Mouse (Mus musculus): ENCODE measurements around the gene Rad17. TPM values are rescaled to one million over a fixed set of nuclear protein-coding genes. Genes with fewer than 3 reads are reported as not detected.

Gene Rad17
- polyA plus RNA-seq, 1 experiment from 2014 or later: 22.9 TPM

DNA sequence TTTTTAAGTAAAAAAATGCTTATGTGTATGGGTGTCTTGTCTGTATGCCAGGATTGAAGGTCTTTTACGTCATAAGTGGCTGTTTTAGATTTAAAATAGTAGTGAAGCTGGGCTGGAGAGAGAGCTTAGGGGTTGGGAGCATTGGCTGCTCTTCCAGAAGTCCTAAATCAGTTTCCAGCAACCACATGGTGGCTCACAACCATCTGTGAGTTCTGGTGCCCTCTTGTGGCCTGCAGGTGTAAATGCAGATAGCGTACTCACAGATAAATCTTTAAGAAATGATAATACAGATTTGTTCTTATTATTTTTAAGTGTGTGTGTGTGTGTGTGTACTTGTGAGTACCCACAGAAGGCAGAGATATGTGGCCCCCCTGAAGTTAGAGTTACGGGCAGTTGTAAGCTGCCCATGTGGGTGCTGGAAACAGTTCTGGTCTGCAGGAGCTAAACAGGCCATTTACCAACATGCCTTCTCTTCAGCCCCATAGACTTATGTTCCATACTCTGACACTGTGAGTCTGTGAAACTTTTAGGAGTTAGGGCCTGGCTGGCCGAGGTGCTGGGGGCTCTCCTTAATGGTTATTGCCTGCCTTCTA is 9.1 kb upstream of the Rad17 start:
- Histone ChIP-seq H3K4me1 (no peaks in the 10 kb centered on the region), H3K27me3 (replicated peaks) (no peaks in the 10 kb centered on the region), H3K4me3 (no peak overlapping the region), H3K4me2 (no peak overlapping the region), H3K27ac (replicated peaks) (no peak overlapping the region), H3K36me3 (peaks cover 34% of the 10 kb centered on the region), H3K9ac (no peak overlapping the region), H3K9me3 (no peaks in the 10 kb centered on the region)
- ATAC-seq (ENCODE audit: extremely low read depth, insufficient number of reproducible peaks, low FRiP score, low TSS enrichment): no peak
- 38% methylated on average over 4 of the region's 4 CpGs for WGBS

DNA sequence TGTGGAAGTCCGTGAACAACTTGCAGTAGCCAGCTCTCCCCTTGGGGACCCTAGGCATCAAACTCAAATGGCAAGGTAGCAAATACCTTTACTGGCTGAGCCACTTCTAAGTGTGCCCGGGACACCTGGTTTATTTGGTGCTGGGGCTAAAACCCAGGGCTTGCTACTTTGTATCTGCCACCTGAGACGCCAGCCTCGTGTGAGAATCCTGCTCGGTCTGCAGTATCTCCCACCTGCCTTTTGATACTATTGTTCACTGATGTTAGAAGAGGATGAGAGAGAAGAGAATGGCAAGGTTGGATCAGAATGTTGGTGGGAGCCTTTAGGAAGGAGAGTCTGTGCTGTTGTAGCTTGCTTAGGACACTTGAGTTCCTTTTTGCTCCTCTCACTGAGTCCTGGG is 7.2 kb upstream of the Rad17 start:
- WGBS: 84% methylated on average over 5 of the region's 5 CpGs
- Histone ChIP-seq H3K4me1 (no peaks in the 10 kb centered on the region), H3K27ac (replicated peaks) (no peak overlapping the region), H3K4me3 (no peak overlapping the region), H3K9ac (no peak overlapping the region), H3K4me2 (no peak overlapping the region), H3K27me3 (replicated peaks) (no peaks in the 10 kb centered on the region), H3K9me3 (no peaks in the 10 kb centered on the region), H3K36me3 (peaks cover 32% of the 10 kb centered on the region)
- ATAC-seq (ENCODE audit: extremely low read depth, insufficient number of reproducible peaks, low FRiP score, low TSS enrichment): no peak

DNA sequence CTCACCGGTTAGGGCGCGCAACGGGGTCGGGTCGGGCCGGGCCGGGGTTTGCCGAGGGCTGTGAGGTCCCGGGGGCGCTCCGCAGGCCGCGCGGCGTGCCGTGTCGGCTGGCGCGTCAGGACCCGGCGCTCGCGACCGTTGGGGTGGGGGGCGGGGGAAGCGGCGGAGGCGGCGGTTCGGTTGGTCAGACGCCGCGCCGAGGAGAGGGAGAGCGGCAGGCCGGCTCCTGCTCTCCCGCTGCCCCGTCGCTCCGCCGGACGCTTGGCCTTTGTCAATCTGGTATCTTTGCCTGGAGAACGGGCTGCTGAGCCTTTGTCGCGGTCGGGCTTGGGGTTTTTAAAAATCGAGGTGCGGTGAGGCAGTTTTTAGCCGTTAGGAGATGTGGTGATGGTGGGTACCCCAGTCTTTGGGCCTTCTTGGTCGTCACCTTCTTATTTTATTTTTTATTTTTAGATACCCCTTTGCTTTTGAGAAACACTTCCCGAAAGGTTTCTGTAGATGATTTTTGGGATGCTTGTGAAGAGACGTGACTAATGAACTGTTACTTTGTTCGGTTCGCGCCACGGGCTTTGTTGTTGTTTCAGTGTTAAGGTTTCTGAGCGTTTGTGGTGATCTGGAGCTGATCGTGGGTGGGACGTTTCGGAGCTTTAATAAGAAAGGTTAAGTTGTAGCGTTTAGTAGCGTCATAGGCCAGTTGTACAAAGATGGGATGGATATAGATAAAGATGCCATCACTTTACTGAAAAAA is 762 bp upstream of the Rad17 start, which contains the start of gene Taf9:
Gene Taf9 (plus strand): TSS at position 141 of the 748 bp plus-strand sequence.
- no peaks in the 10 kb centered on the region for H3K9me3 ChIP-seq
- WGBS: under 1% methylated on average over 56 of the region's 63 CpGs
- no peaks in the 10 kb centered on the region for H3K27me3 ChIP-seq (replicated peaks)
- peaks cover 11% of the 10 kb centered on the region for H3K4me1 ChIP-seq
- H3K9ac ChIP-seq: peak within 1 kb of the TSS; percentile 96
- H3K27ac ChIP-seq (replicated peaks): peak within 1 kb of the TSS; percentile 94
- peak within 1 kb of the TSS; percentile 85 for H3K4me3 ChIP-seq
- peak; percentile 70; the same call in 1 of the 2 replicates for ATAC-seq (ENCODE audit: extremely low read depth, insufficient number of reproducible peaks, low FRiP score, low TSS enrichment)
- H3K36me3 ChIP-seq: peaks cover 34% of the 10 kb centered on the region
- H3K4me2 ChIP-seq: peak within 1 kb of the TSS; percentile 95

DNA sequence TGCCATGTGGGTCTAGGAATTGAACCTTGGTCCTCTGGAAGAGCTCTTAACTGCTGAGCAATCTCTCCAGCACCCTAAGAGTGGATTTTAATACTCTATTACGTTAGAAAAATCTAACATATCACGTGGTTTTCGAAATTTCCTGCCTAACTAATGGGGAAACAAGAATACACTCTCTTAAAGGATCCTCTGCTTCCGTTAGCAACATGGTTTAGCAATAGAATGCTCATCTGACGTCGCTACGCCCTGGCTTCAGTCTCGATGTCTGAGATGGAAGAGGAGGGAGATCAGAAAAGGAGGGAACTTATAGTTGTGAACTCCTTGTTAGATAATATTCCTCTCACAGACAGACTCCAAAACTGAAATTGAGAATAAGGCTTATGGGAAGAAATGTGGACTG is 2.6 kb downstream of the Rad17 start:
- no peak for ATAC-seq (ENCODE audit: extremely low read depth, insufficient number of reproducible peaks, low FRiP score, low TSS enrichment)
- WGBS: 88% methylated on average over 8 of the region's 8 CpGs
- no peak overlapping the region for H3K9ac ChIP-seq
- peaks cover 51% of the 10 kb centered on the region for H3K36me3 ChIP-seq
- H3K4me1 ChIP-seq: peaks cover 11% of the 10 kb centered on the region
- no peak overlapping the region for H3K4me3 ChIP-seq
- no peaks in the 10 kb centered on the region for H3K27me3 ChIP-seq (replicated peaks)
- H3K9me3 ChIP-seq: no peaks in the 10 kb centered on the region
- no peak overlapping the region for H3K4me2 ChIP-seq
- H3K27ac ChIP-seq (replicated peaks): no peak overlapping the region

DNA sequence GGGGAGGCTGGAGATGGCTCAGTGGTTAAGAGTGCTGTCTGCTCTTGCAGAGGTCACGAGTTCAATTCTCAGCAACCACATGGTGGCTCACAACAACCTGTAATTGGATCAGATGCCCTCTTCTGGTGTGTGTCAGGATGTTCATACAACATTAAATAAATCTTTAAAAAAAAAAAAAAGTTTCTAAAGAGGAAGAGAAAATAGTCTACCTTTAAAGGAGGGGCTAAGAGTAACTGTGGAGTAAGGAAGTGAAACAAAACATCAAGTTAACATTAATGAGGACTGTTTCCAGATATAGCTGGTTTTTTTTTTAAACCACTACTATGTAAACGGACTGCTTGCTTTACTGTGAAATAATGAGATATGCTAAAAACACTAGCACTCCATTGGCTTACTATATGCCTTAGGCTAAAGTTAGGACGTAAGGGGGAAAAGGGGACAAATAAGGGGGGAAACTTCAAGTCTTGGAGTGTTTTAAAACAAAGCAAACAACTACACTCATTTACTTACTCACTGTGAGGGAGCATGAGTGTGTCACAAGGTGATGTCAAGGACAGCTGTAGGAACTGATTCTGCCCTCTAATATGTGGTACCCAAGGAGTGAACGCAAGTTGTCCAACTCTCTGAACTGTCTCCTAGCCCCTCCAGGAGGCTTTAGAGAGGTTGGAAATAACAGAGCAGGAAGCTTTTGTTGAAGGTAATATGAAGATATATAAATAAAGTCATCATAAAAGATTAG is 8.2 kb downstream of the Rad17 start:
- WGBS: 89% methylated on average over 4 of the region's 4 CpGs
- Histone ChIP-seq H3K9ac (no peak overlapping the region), H3K4me1 (no peaks in the 10 kb centered on the region), H3K36me3 (peaks cover 97% of the 10 kb centered on the region), H3K4me3 (no peak overlapping the region), H3K4me2 (no peak overlapping the region), H3K27ac (replicated peaks) (no peak overlapping the region), H3K9me3 (no peaks in the 10 kb centered on the region), H3K27me3 (replicated peaks) (no peaks in the 10 kb centered on the region)
- ATAC-seq (ENCODE audit: extremely low read depth, insufficient number of reproducible peaks, low FRiP score, low TSS enrichment): no peak

DNA sequence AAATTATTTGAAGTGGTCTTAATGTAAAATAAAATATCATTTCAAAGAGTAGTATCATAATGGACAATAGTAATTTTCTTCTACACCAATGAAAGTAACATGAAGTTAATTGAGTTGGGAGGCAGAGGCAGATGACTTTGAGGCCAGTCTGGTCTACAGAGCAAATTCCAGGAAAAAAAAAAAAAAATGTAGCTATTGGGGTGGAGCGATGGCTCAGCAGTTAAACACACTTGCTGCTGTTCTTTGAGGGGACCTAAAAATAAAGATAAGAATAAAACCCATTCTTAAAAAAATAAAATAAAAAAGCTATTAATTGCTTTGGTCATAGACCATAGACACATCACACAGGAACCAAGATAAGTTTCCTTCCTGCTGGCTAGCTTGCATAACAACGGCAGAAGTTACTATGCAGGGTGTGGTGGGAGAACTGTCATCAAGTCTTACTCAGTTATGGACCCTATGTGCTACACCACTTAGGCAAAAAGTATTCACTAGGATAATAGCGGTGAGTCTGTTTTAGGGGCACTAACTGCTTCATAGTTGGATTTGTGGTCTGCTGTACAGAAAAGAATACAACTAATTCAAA is 16.7 kb downstream of the Rad17 start:
- no peak overlapping the region for H3K9ac ChIP-seq
- no peak for ATAC-seq (ENCODE audit: extremely low read depth, insufficient number of reproducible peaks, low FRiP score, low TSS enrichment)
- no peaks in the 10 kb centered on the region for H3K27me3 ChIP-seq (replicated peaks)
- H3K9me3 ChIP-seq: no peaks in the 10 kb centered on the region
- no peaks in the 10 kb centered on the region for H3K4me1 ChIP-seq
- no peak overlapping the region for H3K4me3 ChIP-seq
- 72% methylated on average over 3 of the region's 3 CpGs for WGBS
- H3K4me2 ChIP-seq: no peak overlapping the region
- no peak overlapping the region for H3K27ac ChIP-seq (replicated peaks)
- H3K36me3 ChIP-seq: peaks cover 84% of the 10 kb centered on the region

DNA sequence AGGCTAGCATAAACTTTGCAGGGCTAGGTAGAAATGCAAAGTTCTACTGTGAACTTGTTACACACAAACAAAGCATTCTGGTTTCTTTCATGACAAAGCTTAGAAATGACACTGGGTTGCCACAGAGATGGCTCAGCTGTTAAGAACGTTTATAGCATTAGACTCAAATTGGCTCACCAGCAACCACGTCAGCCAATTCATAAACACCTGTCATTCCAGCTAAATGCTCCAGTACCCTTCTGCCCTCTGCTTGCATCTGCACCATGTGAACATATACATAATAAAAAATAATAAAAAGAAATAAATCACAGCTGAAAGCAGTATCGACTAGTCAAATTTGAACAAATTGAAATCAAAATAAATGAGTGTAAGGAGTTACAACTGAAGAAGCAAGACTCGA is 28.6 kb downstream of the Rad17 start:
- H3K4me2 ChIP-seq: no peak overlapping the region
- WGBS: 86% methylated on average over 4 of the region's 4 CpGs
- peaks cover 85% of the 10 kb centered on the region for H3K36me3 ChIP-seq
- H3K9me3 ChIP-seq: no peaks in the 10 kb centered on the region
- H3K4me1 ChIP-seq: no peaks in the 10 kb centered on the region
- H3K27ac ChIP-seq (replicated peaks): no peak overlapping the region
- no peak overlapping the region for H3K4me3 ChIP-seq
- no peak for ATAC-seq (ENCODE audit: extremely low read depth, insufficient number of reproducible peaks, low FRiP score, low TSS enrichment)
- peaks cover 6% of the 10 kb centered on the region; the same call in 1 of the 2 replicates for H3K27me3 ChIP-seq (replicated peaks)
- H3K9ac ChIP-seq: no peak overlapping the region

DNA sequence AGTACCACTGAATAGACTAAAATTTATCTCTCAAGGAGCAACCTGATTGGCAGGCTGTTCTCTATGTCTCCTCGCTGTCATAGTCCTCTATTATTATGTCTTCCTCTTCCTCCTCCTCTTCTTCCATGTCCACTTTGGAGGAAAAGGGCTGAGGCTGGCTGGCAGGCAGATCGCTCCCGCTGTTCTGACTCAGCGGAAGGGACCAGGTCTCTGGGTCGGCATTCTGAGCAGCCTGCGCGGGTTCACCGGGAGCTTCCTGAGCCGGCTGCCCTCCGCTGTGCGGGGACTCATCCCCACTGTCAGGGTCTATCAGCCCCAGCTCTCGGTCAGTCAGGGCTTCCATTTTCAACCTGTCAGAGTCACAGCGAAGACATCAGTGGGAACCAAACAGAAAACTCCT is 33.3 kb downstream of the Rad17 start:
- H3K9ac ChIP-seq: no peak overlapping the region
- no peak overlapping the region for H3K4me2 ChIP-seq
- H3K36me3 ChIP-seq: peaks cover 47% of the 10 kb centered on the region
- no peak overlapping the region for H3K27ac ChIP-seq (replicated peaks)
- no peak for ATAC-seq (ENCODE audit: extremely low read depth, insufficient number of reproducible peaks, low FRiP score, low TSS enrichment)
- peaks cover 7% of the 10 kb centered on the region; the same call in 1 of the 2 replicates for H3K27me3 ChIP-seq (replicated peaks)
- 76% methylated on average over 13 of the region's 13 CpGs for WGBS
- no peaks in the 10 kb centered on the region for H3K9me3 ChIP-seq
- peaks cover 10% of the 10 kb centered on the region for H3K4me1 ChIP-seq
- H3K4me3 ChIP-seq: no peak overlapping the region

DNA sequence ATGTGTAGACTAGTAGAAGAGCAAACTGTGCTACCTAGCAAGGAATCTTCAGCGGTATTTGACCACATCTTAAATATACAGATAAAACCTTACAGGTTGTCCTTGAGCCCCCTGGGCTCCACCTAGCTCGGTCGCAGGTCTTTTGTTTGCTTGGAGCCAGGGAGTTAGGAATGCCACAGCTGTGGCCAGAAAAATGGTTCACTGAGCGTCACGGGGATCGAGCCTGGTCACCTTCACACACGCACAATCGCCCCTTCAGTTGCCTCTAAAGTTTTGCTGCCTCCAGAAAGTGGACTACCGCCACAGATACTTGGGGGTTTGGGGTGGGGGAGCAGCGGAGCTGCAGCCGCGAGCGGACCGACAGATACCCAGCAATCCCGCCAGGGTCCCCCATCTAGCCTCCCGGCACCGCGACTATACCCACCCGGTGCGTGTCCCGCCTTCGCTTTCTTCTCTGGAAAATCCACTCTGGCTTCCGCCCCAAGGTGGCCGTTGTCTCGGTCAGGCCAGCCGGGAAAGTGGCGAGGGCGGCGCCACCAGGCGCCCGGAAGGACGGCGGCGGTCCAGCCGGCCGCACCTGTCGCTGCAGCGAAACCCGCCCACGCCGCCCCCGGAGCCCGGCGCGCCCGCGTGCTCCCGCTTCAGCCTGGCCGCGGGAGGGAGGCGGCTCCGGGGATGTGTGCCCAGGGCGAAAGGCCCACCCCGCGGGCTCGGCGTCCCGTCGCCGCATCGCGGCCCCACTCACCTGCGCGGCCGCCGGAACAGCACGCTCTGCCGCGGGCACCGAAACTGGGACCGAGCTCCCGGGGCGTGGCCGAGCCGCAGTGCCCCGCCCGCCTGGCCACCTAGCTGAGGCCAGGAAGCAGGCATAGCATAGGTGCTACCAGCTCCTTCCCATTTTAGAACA is 34.4 kb downstream of the Rad17 start, which contains the start of gene Marveld2:
Gene Marveld2 (minus strand): TSS at position 791 of the 907 bp plus-strand sequence.
- Histone ChIP-seq H3K36me3 (peaks cover 43% of the 10 kb centered on the region), H3K4me1 (peaks cover 10% of the 10 kb centered on the region), H3K4me3 (peak within 1 kb of the TSS; percentile 70), H3K9ac (peak within 1 kb of the TSS; percentile 80), H3K9me3 (no peaks in the 10 kb centered on the region), H3K27ac (replicated peaks) (no peak within 1 kb of the TSS), H3K4me2 (peak within 1 kb of the TSS; percentile 79), H3K27me3 (replicated peaks) (peaks cover 7% of the 10 kb centered on the region; the same call in 1 of the 2 replicates)
- peak; percentile 42 for ATAC-seq (ENCODE audit: extremely low read depth, insufficient number of reproducible peaks, low FRiP score, low TSS enrichment)
- WGBS: 3% methylated on average over 74 of the region's 77 CpGs

DNA sequence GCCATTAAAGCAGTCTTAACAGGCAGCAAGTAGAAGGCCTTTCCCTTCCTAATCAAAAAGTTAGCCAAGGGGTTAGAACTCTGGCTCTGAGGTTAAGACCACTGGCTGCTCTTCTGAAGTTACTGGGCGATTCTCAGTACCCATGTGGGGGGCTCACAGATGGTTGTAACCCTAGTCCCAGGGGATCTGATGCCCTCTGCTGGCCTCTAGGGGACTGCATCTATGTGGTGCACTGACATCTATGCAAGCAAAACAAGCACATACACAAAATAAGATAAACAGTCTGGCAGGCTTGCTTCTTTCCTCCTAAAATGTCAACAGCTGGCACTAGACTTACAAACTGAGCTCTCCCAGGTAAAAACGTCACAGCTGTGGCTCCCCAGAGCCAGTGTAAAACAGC is 37.9 kb downstream of the Rad17 start:
- Histone ChIP-seq H3K27ac (replicated peaks) (no peak overlapping the region), H3K27me3 (replicated peaks) (peaks cover 7% of the 10 kb centered on the region; the same call in 1 of the 2 replicates), H3K4me2 (no peak overlapping the region), H3K4me1 (peaks cover 10% of the 10 kb centered on the region), H3K36me3 (peaks cover 15% of the 10 kb centered on the region), H3K9ac (no peak overlapping the region), H3K9me3 (0 out of 2 replicates have a peak, but pooled peaks cover 4% of the 10 kb centered on the region), H3K4me3 (no peak overlapping the region)
- ATAC-seq (ENCODE audit: extremely low read depth, insufficient number of reproducible peaks, low FRiP score, low TSS enrichment): no peak
- 48% methylated on average over 2 of the region's 2 CpGs for WGBS
